Mouse (Mus musculus) stomach, embryonic 14.5 days (tissue): ENCODE results near the gene Ly6g6c. TPM values are rescaled to one million over a fixed set of nuclear protein-coding genes. Genes with fewer than 3 reads are reported as not detected.

Experiments
- ATAC-seq: fragments of 200-750 bp; cut with Nextera tagmentation; 2 replicates; pipeline ENCODE4 v1.8.0; 2017; ENCODE audit warnings: low read depth, moderate TSS enrichment; ENCODE audit not compliant: insufficient number of reproducible peaks, insufficient read depth, low FRiP score
- H3K27ac ChIP-seq: fragments of 300-500 bp; sonication (generic); 2 replicates; pipeline ENCODE4 v1.5.1; 2014; ENCODE audit warnings: mild to moderate bottlenecking, low read length, moderate library complexity, mixed read lengths
- H3K27me3 ChIP-seq: fragments of 300-500 bp; sonication (generic); 2 replicates; pipeline ENCODE4 v1.6.1; 2014; ENCODE audit warnings: low read length, control low read depth, mixed read lengths; ENCODE audit not compliant: control insufficient read depth, insufficient read depth
- H3K36me3 ChIP-seq: fragments of 300-500 bp; sonication (generic); 2 replicates; pipeline ENCODE4 v1.6.1; 2014; ENCODE audit warnings: mild to moderate bottlenecking, control low read depth, low read length, moderate library complexity, mixed read lengths; ENCODE audit not compliant: control insufficient read depth, insufficient read depth
- H3K4me1 ChIP-seq: fragments of 300-500 bp; sonication (generic); 2 replicates; pipeline ENCODE4 v1.6.1; 2014; ENCODE audit warnings: low read length, control low read depth, mixed read lengths; ENCODE audit not compliant: control insufficient read depth, insufficient read depth
- H3K4me2 ChIP-seq: fragments of 300-500 bp; sonication (generic); replicated peaks from 2 replicates; pipeline ENCODE4 v1.6.1; 2014; ENCODE audit warnings: low read depth, low read length, control low read depth
- H3K4me3 ChIP-seq: fragments of 300-500 bp; sonication (generic); 2 replicates; pipeline ENCODE4 v1.5.1; 2014; ENCODE audit warnings: low read depth, low read length, control low read depth
- H3K9ac ChIP-seq: fragments of 300-500 bp; sonication (generic); replicated peaks from 2 replicates; pipeline ENCODE4 v1.6.1; 2014; ENCODE audit warnings: low read depth, mild to moderate bottlenecking, control low read depth, low read length, moderate library complexity, mixed read lengths
- H3K9me3 ChIP-seq: fragments of 300-500 bp; sonication (generic); 2 replicates; pipeline ENCODE4 v1.6.1; 2016; ENCODE audit warnings: low read depth, low read length, control low read depth; ENCODE audit not compliant: control insufficient read depth
- WGBS: fragments of 180-500 bp; shearing (Covaris S2); extraction: QIAGEN DNeasy Blood & Tissue Kit; methylation state at CpG from one replicate; pipeline ENCODE4 v1.1.7; 2014; 5-methylcytosine and 5-hydroxymethylcytosine counted together
- polyA plus RNA-seq: library from polyadenylated mRNA; unstranded; fragments of >200 nt; fragmentation: Nextera tagmentation; extraction: Ambion mirVana; gene quantifications from 2 replicates; pipeline ENCODE4 v1.2.1, GENCODE M21; 2014

Gene Ly6g6c
- polyA plus RNA-seq, 1 experiment from 2014 or later, result 0.30 TPM

DNA sequence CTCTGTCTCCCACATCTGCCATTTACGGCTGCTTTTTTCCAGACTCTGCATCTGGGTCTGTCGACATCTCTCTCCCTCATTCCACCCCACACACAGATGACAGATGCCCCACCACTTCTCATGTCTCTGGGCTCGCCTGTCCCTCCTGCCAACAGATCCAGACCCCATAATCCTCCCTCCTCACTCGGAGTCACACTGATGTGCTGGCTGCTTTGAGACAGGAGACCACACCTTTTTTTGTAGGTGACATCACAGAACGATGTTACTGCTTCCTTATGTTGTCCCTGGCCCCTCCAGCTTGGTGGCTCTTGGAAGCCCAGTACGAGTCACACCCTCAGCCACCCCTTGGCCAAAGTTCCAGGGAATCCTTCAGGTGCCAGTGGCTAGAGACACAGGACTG lies 15.1 kb downstream of the Ly6g6c start:
- no peaks in the 10 kb centered on the region for H3K27me3 ChIP-seq
- H3K4me1 ChIP-seq, result 0 out of 2 replicates have a peak, but pooled peaks cover 13% of the 10 kb centered on the region
- no peaks in the 10 kb centered on the region for H3K36me3 ChIP-seq
- 46% methylated on average over 6 of the region's 6 CpGs for WGBS
- H3K9me3 ChIP-seq, result no peaks in the 10 kb centered on the region
- H3K4me3 ChIP-seq, result no peak overlapping the region
- ATAC-seq, result no peak
- no peak overlapping the region for H3K9ac ChIP-seq
- no peak overlapping the region for H3K4me2 ChIP-seq
- H3K27ac ChIP-seq, result no peak overlapping the region

DNA sequence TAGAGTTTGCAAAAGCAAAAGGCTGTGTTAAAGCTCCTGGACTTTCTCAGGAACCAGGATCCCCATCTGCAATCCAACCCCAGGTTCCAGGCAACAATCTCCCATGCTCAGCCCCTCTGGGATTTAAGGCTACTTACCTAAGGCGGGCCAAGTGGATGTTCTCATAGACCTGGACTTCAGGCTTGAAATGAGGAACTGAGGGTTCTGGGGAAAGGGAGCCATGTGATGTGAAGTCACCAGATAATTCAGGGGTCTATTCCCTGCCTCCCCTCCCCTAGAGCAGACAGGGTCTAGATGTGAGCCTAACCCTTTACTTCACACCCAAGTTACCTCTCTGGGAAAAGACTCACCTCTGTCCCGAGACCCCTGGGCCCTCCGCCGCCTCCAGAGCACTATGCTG lies 15.5 kb downstream of the Ly6g6c start:
- WGBS, result 81% methylated on average over 4 of the region's 4 CpGs
- no peaks in the 10 kb centered on the region for H3K36me3 ChIP-seq
- H3K4me1 ChIP-seq, result 0 out of 2 replicates have a peak, but pooled peaks cover 13% of the 10 kb centered on the region
- H3K9ac ChIP-seq, result no peak overlapping the region
- no peaks in the 10 kb centered on the region for H3K9me3 ChIP-seq
- no peak for ATAC-seq
- H3K27ac ChIP-seq, result no peak overlapping the region
- no peak overlapping the region for H3K4me3 ChIP-seq
- no peaks in the 10 kb centered on the region for H3K27me3 ChIP-seq
- H3K4me2 ChIP-seq, result no peak overlapping the region

DNA sequence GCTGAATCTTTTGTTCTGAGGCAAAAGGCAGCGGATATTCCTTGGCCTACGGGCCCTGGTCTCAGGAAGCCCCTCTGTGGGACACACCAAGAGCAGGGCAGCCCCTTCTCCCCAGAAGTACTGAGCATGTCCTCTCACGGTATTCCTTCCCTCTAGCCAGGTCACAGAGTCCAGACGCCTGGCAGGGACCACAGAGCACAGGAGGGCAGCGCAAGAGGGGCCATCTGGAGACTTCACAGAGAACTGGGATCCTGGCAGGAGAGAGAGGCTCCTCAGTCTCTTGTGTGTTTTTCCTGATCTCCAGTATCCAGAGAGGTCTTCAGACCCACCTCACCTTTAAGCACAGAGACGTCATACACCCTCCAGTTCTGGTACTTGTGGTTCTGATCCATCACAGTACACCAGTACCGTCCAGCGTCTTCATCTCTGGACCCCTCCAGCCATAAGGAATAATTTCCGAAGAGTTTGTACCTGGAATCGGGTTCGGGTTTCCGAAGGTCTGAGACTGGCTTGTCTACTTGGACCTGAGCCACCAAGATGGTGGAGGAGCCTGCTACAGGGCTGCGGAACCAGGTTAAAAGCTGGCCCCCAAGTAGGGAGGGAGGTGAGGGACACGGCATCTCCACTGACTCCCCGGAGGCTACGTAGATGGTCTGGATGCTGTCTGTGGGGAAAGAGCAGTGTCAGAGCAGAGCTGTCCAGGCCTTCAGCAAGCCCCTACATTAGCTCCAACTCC lies 17.8 kb downstream of the Ly6g6c start:
- Histone ChIP-seq H3K4me3 (no peak overlapping the region), H3K36me3 (no peaks in the 10 kb centered on the region), H3K27ac (no peak overlapping the region), H3K27me3 (no peaks in the 10 kb centered on the region), H3K4me2 (no peak overlapping the region), H3K9ac (no peak overlapping the region), H3K9me3 (no peaks in the 10 kb centered on the region), H3K4me1 (no peaks in the 10 kb centered on the region)
- WGBS, result 81% methylated on average over 16 of the region's 16 CpGs
- no peak for ATAC-seq

DNA sequence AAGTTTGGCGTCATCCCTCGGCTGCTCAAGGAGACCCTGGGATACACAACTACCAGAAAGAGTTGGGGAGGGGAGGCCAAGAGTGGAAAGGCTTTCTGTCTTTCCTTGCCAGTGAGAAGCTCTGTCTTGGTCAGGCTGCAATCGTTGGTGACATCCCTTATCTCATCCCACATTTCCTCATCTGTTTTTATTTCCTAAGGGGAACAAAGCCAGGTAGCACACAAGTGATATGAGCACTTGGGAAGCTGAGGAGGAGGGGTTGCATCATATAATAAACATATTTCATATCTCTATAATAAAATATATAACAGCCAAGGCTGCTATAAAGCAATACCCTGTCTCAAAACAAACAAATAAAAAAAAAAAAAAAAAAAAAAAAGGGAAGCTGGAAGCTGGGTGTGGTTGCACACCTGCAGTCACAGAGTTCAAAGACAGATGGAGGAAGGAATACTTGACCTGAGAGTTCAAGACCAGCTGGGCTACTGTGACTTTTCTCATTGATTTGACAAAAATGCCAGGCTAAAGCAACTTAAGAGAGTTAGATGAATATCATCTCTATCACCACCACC lies 18.8 kb downstream of the Ly6g6c start:
- Histone ChIP-seq H3K27ac (no peak overlapping the region), H3K4me1 (no peaks in the 10 kb centered on the region), H3K36me3 (no peaks in the 10 kb centered on the region), H3K9me3 (no peaks in the 10 kb centered on the region), H3K4me2 (no peak overlapping the region), H3K4me3 (no peak overlapping the region), H3K9ac (no peak overlapping the region), H3K27me3 (no peaks in the 10 kb centered on the region)
- 79% methylated on average over 3 of the region's 3 CpGs for WGBS
- ATAC-seq, result no peak

DNA sequence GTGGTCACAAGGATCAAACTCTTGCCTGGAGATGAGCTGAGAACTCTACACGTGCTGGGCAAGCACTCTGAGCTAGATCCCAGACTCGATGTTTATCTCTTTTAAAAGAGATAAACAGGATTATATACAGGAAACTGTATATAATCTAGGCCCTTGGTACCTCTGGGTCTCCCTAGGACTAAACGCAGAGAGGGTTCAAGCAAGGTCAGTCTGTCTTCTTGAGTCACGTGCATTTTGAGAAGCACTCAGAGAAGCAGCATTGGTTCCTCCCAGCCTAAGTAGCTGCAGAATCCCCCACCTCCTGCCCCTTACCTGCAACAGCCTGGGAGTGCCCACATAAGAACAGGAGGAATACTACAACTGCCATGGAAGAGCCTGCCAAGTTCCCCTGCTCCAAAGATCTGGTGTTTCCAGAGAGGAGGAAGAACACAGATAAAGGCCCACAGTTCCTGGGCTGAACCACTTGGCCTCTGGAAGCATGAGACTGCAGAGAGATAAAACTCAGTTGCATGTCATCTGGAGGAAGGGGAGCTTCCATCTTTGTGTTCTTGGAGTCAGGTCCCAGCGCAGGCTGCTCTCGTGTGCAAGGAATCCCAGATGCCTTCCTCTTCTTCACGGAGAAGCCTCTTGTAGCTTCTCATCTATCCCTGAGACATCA lies 20.1 kb downstream of the Ly6g6c start, which contains the start of gene Ly6g6f:
Ly6g6f (minus strand) TSS at position 403 of the 658 bp plus-strand sequence.
- no peak for ATAC-seq
- H3K4me2 ChIP-seq, result no peak within 1 kb of the TSS
- H3K9ac ChIP-seq, result no peak within 1 kb of the TSS
- H3K9me3 ChIP-seq, result no peaks in the 10 kb centered on the region
- H3K27me3 ChIP-seq, result no peaks in the 10 kb centered on the region
- peaks cover 5% of the 10 kb centered on the region for H3K4me1 ChIP-seq
- H3K27ac ChIP-seq, result no peak within 1 kb of the TSS
- no peak within 1 kb of the TSS for H3K4me3 ChIP-seq
- 63% methylated on average over 7 of the region's 7 CpGs for WGBS
- no peaks in the 10 kb centered on the region; the same call in 1 of the 2 replicates for H3K36me3 ChIP-seq

DNA sequence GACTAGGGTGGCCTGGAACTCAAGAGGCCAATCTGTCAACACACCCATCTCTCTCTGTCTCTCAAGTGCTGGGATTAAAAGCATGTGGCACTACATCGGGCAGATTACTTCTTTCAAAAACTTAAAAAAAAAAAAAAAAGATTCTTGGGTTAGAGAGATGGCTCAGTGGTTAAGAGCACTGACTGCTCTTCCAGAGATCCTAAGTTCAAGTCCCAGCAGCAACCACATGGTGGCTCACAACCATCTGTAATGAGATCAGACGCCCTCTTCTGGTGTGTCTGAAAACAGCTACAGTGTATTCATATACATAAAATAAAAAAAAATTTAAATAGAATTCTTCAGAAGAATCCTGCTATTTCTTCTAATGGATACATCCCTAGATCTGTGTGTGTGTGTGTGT lies 23.0 kb downstream of the Ly6g6c start:
- H3K9ac ChIP-seq, result no peak overlapping the region
- no peaks in the 10 kb centered on the region for H3K9me3 ChIP-seq
- H3K4me2 ChIP-seq, result no peak overlapping the region
- H3K36me3 ChIP-seq, result peaks cover 16% of the 10 kb centered on the region
- H3K4me1 ChIP-seq, result peaks cover 10% of the 10 kb centered on the region
- no peak overlapping the region for H3K4me3 ChIP-seq
- no peak overlapping the region for H3K27ac ChIP-seq
- no peak for ATAC-seq
- WGBS, result 43% methylated on average over 2 of the region's 2 CpGs
- no peaks in the 10 kb centered on the region for H3K27me3 ChIP-seq

DNA sequence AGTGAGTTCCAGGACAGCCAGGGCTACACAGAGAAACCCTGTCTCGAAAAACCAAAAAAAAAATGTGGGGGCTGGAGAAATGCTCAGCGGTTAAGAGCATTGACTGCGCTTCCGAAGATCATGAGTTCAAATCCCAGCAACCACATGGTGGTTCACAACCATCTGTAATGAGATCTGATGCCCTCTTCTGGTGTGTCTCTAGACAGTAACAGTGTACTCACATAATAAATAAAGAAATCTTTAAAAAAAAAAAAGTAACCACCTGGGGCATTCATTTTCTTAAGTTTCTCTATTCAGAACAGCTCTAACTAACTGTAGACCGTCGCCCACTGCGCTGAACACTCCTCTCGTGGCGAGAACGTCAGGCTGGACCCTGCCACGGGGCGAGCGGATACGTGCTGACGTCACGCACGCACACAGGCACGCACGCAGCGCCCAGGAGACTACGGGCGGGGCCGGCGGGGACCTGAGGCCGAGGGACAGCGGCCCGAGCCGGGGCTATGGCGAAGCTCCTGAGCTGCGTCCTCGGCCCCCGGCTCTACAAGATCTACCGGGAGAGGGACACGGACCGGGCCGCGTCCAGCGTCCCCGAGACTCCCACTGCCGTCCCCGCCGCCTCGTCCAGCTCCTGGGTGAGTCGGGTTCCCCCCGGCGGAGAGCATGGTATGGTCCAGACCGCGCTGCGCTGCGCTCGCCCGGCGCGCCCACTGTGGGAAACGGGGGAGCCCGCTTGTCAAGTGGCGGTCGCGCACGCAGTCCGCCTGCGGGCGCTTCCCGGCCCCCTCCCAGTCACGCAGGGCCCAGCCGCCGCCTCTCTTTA lies 23.8 kb downstream of the Ly6g6c start, which contains the start of gene Abhd16a:
Abhd16a (plus strand) TSS at position 439 of the 820 bp plus-strand sequence.
- peaks cover 10% of the 10 kb centered on the region for H3K4me1 ChIP-seq
- WGBS, result 3% methylated on average over 67 of the region's 67 CpGs
- peak within 1 kb of the TSS; percentile 77 for H3K9ac ChIP-seq
- peak within 1 kb of the TSS; percentile 54 for H3K4me3 ChIP-seq
- ATAC-seq, result peak; percentile 96
- H3K27me3 ChIP-seq, result no peaks in the 10 kb centered on the region
- peak within 1 kb of the TSS; percentile 52 for H3K4me2 ChIP-seq
- H3K36me3 ChIP-seq, result peaks cover 21% of the 10 kb centered on the region
- peak within 1 kb of the TSS; percentile 92 for H3K27ac ChIP-seq
- H3K9me3 ChIP-seq, result no peaks in the 10 kb centered on the region
